Mouse (Mus musculus) stomach, embryonic 16.5 days (tissue): Measurements from ENCODE around the gene Eva1c. TPM values are rescaled to one million over a fixed set of nuclear protein-coding genes. Genes with fewer than 3 reads are reported as not detected.

Source experiments
- ATAC-seq: fragments of 200-750 bp; cut with Nextera tagmentation; 2 replicates; pipeline ENCODE4 v1.8.0; 2017; ENCODE audit warnings: moderate number of reproducible peaks, moderate TSS enrichment; ENCODE audit not compliant: insufficient read depth, low FRiP score
- H3K27ac ChIP-seq: fragments of 300-500 bp; sonication (generic); 2 replicates; pipeline ENCODE4 v1.5.1; 2014; ENCODE audit warnings: low read length
- H3K27me3 ChIP-seq: fragments of 300-500 bp; sonication (generic); 2 replicates; pipeline ENCODE4 v1.6.1; 2014; ENCODE audit warnings: low read length, control low read depth, mixed read lengths; ENCODE audit not compliant: control insufficient read depth, insufficient read depth
- H3K36me3 ChIP-seq: fragments of 300-500 bp; sonication (generic); 2 replicates; pipeline ENCODE4 v1.6.1; 2014; ENCODE audit warnings: low read length; ENCODE audit not compliant: control insufficient read depth, insufficient read depth
- H3K4me1 ChIP-seq: fragments of 300-500 bp; sonication (generic); 2 replicates; pipeline ENCODE4 v1.6.1; 2014; ENCODE audit warnings: low read length, control low read depth, mixed read lengths; ENCODE audit not compliant: control insufficient read depth, insufficient read depth
- H3K4me2 ChIP-seq: fragments of 300-500 bp; sonication (generic); 2 replicates; pipeline ENCODE4 v1.6.1; 2014; ENCODE audit warnings: low read depth, low read length, mixed read lengths
- H3K4me3 ChIP-seq: fragments of 300-500 bp; sonication (generic); replicated peaks from 2 replicates; pipeline ENCODE4 v1.5.1; 2014; ENCODE audit warnings: mild to moderate bottlenecking, low read length
- H3K9ac ChIP-seq: fragments of 300-500 bp; sonication (generic); 2 replicates; pipeline ENCODE4 v1.6.1; 2014; ENCODE audit warnings: low read length
- H3K9me3 ChIP-seq: fragments of 300-500 bp; sonication (generic); replicated peaks from 2 replicates; pipeline ENCODE4 v1.6.1; 2016; ENCODE audit warnings: low read length, control low read depth; ENCODE audit not compliant: control insufficient read depth
- WGBS: fragments of 180-500 bp; shearing (Covaris S2); extraction: QIAGEN DNeasy Blood & Tissue Kit; methylation state at CpG from one replicate; pipeline ENCODE4 v1.1.7; 2014; 5-methylcytosine and 5-hydroxymethylcytosine counted together
- polyA plus RNA-seq: library from polyadenylated mRNA; unstranded; fragments of >200 nt; fragmentation: Nextera tagmentation; extraction: Ambion mirVana; gene quantifications from 2 replicates; pipeline ENCODE4 v1.2.1, GENCODE M21; 2015

Eva1c gene
- 2.2 and 2.6 TPM in 2 replicates for polyA plus RNA-seq

DNA sequence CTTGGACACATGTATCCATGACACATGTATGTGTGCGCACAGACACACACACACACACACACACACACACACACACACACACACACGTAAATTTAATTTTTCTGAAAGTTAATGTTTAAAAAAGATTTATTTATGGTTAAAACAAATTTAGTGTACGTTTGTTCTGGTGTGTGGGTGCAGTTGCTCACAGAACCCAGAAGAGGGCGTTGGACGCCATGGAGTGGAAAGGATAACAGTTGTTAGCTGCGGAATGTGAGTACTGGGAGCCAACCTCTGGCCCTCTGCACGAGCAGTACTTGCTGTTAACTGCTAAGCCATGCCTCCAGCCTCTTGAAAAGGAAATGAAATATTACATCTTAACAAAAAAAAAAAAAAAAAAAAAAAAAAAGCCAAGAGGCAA, at the start of gene Eva1c:
TSS of gene Eva1c (plus strand) at position 263 of the 400 bp plus-strand sequence.
- no peaks in the 10 kb centered on the region for H3K9me3 ChIP-seq
- no peak for ATAC-seq
- no peaks in the 10 kb centered on the region for H3K36me3 ChIP-seq
- no peak within 1 kb of the TSS for H3K27ac ChIP-seq
- H3K4me1 ChIP-seq: 0 out of 2 replicates have a peak, but pooled peaks cover 4% of the 10 kb centered on the region
- H3K4me3 ChIP-seq: no peak within 1 kb of the TSS
- WGBS: 61% methylated on average over 7 of the region's 7 CpGs
- H3K9ac ChIP-seq: no peak within 1 kb of the TSS
- H3K4me2 ChIP-seq: no peak within 1 kb of the TSS
- H3K27me3 ChIP-seq: no peaks in the 10 kb centered on the region

GRCm38 (mm10) chr16:90779783-90780182, 46.7 kb upstream of the Eva1c start:
- no peaks in the 10 kb centered on the region for H3K9me3 ChIP-seq
- no peak overlapping the region for H3K4me3 ChIP-seq
- no peak overlapping the region for H3K4me2 ChIP-seq
- 23% methylated on average over 11 of the region's 11 CpGs for whole genome bisulfite sequencing
- peak overlapping the region; percentile 11; the same call in 1 of the 2 replicates for H3K27ac ChIP-seq
- no peaks in the 10 kb centered on the region for H3K27me3 ChIP-seq
- 0 out of 2 replicates have a peak overlapping the region, but pooled peaks have one; percentile 7 for H3K9ac ChIP-seq
- peak; percentile 84; the same call in 1 of the 2 replicates for ATAC-seq
- peaks cover 3% of the 10 kb centered on the region; the same call in 1 of the 2 replicates for H3K4me1 ChIP-seq
- H3K36me3 ChIP-seq: 0 out of 2 replicates have a peak, but pooled peaks cover 6% of the 10 kb centered on the region

- Histone ChIP-seq H3K27me3 (no peaks in the 10 kb centered on the region), H3K9me3 (no peaks in the 10 kb centered on the region), H3K4me1 (peaks cover 3% of the 10 kb centered on the region; the same call in 1 of the 2 replicates), H3K4me2 (no peak overlapping the region), H3K4me3 (no peak overlapping the region), H3K9ac (no peak overlapping the region), H3K27ac (no peak overlapping the region), H3K36me3 (0 out of 2 replicates have a peak, but pooled peaks cover 7% of the 10 kb centered on the region)
- no peak for ATAC-seq
- 88% methylated on average over 11 of the region's 11 CpGs for WGBS
These were observed 43.2 kb upstream of the Eva1c start for GRCm38 (mm10) chr16:90783302-90783701.

GRCm38 (mm10) chr16:90785257-90785656, 41.3 kb upstream of the Eva1c start:
- Histone ChIP-seq H3K36me3 (0 out of 2 replicates have a peak, but pooled peaks cover 7% of the 10 kb centered on the region), H3K27ac (no peak overlapping the region), H3K4me2 (no peak overlapping the region), H3K27me3 (no peaks in the 10 kb centered on the region), H3K4me3 (no peak overlapping the region), H3K9ac (no peak overlapping the region), H3K4me1 (no peaks in the 10 kb centered on the region), H3K9me3 (no peaks in the 10 kb centered on the region)
- ATAC-seq: no peak
- WGBS: 72% methylated on average over 4 of the region's 4 CpGs

GRCm38 (mm10) chr16:90788580-90788979, 37.9 kb upstream of the Eva1c start:
- Histone ChIP-seq H3K27ac (no peak overlapping the region), H3K9me3 (no peaks in the 10 kb centered on the region), H3K4me1 (no peaks in the 10 kb centered on the region), H3K36me3 (0 out of 2 replicates have a peak, but pooled peaks cover 7% of the 10 kb centered on the region), H3K9ac (no peak overlapping the region), H3K4me2 (no peak overlapping the region), H3K4me3 (no peak overlapping the region), H3K27me3 (no peaks in the 10 kb centered on the region)
- 74% methylated on average over 6 of the region's 6 CpGs for WGBS
- ATAC-seq: no peak

DNA sequence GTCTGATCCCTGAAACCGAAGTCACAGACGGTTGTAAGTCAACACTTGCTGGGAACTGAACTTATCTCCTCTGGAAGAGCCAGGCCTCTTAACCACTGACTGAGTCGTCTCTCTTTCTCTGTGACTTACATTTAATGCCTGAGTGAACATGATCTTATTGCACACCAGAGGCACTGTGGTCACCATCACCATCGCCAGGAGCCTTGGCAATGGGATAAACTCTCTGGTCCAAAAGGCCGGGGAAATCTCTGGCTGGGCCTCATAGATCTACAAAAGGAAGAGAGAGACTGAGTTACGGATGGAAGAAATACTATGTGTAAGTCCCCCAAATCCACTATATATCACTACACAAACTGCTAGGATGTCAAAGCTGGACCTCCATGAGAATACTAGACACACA, 35.6 kb upstream of the Eva1c start:
- WGBS: 88% methylated on average over 6 of the region's 6 CpGs
- Histone ChIP-seq H3K9ac (no peak overlapping the region), H3K27ac (no peak overlapping the region), H3K4me2 (no peak overlapping the region), H3K4me3 (no peak overlapping the region), H3K36me3 (0 out of 2 replicates have a peak, but pooled peaks cover 7% of the 10 kb centered on the region), H3K27me3 (no peaks in the 10 kb centered on the region), H3K9me3 (no peaks in the 10 kb centered on the region), H3K4me1 (no peaks in the 10 kb centered on the region)
- no peak for ATAC-seq

- H3K4me3 ChIP-seq: no peak overlapping the region
- no peaks in the 10 kb centered on the region for H3K9me3 ChIP-seq
- H3K4me1 ChIP-seq: no peaks in the 10 kb centered on the region
- H3K4me2 ChIP-seq: no peak overlapping the region
- H3K27ac ChIP-seq: no peak overlapping the region
- H3K36me3 ChIP-seq: 0 out of 2 replicates have a peak, but pooled peaks cover 7% of the 10 kb centered on the region
- no peaks in the 10 kb centered on the region for H3K27me3 ChIP-seq
- H3K9ac ChIP-seq: no peak overlapping the region
- no peak for ATAC-seq
- WGBS: 82% methylated on average over 5 of the region's 5 CpGs
These were observed 34.5 kb upstream of the Eva1c start for GRCm38 (mm10) chr16:90792066-90792465.

- Histone ChIP-seq H3K36me3 (0 out of 2 replicates have a peak, but pooled peaks cover 4% of the 10 kb centered on the region), H3K9ac (no peak overlapping the region), H3K4me3 (no peak overlapping the region), H3K27ac (no peak overlapping the region), H3K4me1 (no peaks in the 10 kb centered on the region), H3K4me2 (no peak overlapping the region), H3K9me3 (no peaks in the 10 kb centered on the region), H3K27me3 (no peaks in the 10 kb centered on the region)
- ATAC-seq: no peak
- WGBS: 70% methylated on average over 3 of the region's 3 CpGs
These were observed 34.0 kb upstream of the Eva1c start for GRCm38 (mm10) chr16:90792500-90792899.

GRCm38 (mm10) chr16:90794708-90795107, 31.8 kb upstream of the Eva1c start:
- no peak overlapping the region for H3K27ac ChIP-seq
- H3K4me2 ChIP-seq: no peak overlapping the region
- no peaks in the 10 kb centered on the region for H3K27me3 ChIP-seq
- no peak for ATAC-seq
- no peak overlapping the region for H3K4me3 ChIP-seq
- H3K9ac ChIP-seq: no peak overlapping the region
- H3K36me3 ChIP-seq: no peaks in the 10 kb centered on the region
- no peaks in the 10 kb centered on the region for H3K4me1 ChIP-seq
- H3K9me3 ChIP-seq: no peaks in the 10 kb centered on the region
